Mouse (Mus musculus) mature B cell (primary cell): ENCODE data around the gene Ndufaf7.

Experiments used
- in situ Hi-C: fragments of 300-500 bp; cut with MboI; formaldehyde crosslinking; loops from 2 replicates; pipeline ENCODE4 v1.14.3; 2019

The Ndufaf7 gene

GRCm38 (mm10) chr17:78964387-78964786 lies 27.5 kb downstream of the Ndufaf7 start:
- in situ Hi-C loops = no loop called here

GRCm38 (mm10) chr17:78966092-78966883 lies 29.4 kb downstream of the Ndufaf7 start:
- in situ Hi-C loops = no loop called here

- in situ Hi-C loops = no loop called here
Measured at GRCm38 (mm10) chr17:78968500-78968899, 31.6 kb downstream of the Ndufaf7 start.

GRCm38 (mm10) chr17:78983166-78983565 lies 46.2 kb downstream of the Ndufaf7 start:
- in situ Hi-C loops = no loop called here

GRCm38 (mm10) chr17:78983736-78984135 lies 46.8 kb downstream of the Ndufaf7 start:
- in situ Hi-C loops = no loop called here

GRCm38 (mm10) chr17:78989015-78989414 lies 52.1 kb downstream of the Ndufaf7 start:
- in situ Hi-C loops = no loop called here

GRCm38 (mm10) chr17:78991549-78991948 lies 54.6 kb downstream of the Ndufaf7 start:
- in situ Hi-C loops = no loop called here

GRCm38 (mm10) chr17:78992303-78993027 lies 55.5 kb downstream of the Ndufaf7 start:
- in situ Hi-C loops = no loop called here

GRCm38 (mm10) chr17:78993670-78994069 lies 56.7 kb downstream of the Ndufaf7 start:
- in situ Hi-C loops = no loop called here

- in situ Hi-C loops = no loop called here
Measured at GRCm38 (mm10) chr17:78994382-78994781, 57.4 kb downstream of the Ndufaf7 start.

GRCm38 (mm10) chr17:78994931-78995820 lies 58.2 kb downstream of the Ndufaf7 start:
- in situ Hi-C loops = no loop called here
